Mouse (Mus musculus): ENCODE measurements around the gene Kcnn1.
"Not testable (repeated sequence)": the region's sequence is repeated elsewhere in the genome, so short reads cannot be mapped to it uniquely, and the experiment has no call there.

Kcnn1 gene

GRCm38 (mm10) chr8:70843214-70843773 is 19.8 kb downstream of the Kcnn1 start:
- DNase-seq (ENCODE audit: low read depth, low spot score), result no peak

DNA sequence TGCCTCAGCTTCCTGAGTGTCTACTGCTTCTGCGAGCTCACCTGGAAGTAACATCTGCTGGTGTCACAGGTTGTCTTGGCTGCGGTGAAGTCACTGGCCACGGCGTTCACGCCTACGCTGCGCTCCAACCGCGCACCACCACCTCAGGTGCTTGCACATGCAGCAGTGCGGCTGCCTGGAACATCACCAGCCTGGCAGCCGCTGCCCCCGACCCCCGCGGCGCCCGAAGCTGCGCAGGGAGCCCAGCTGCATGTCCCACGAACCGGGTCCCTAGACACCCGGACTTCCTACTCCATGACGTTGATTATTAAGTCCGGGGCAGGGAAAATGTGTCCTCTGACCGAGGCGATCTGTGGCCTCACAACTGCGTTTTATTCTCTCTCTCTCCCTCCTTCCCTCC is 20.6 kb downstream of the Kcnn1 start:
- no peak for DNase-seq (ENCODE audit: low read depth, low spot score)

DNA sequence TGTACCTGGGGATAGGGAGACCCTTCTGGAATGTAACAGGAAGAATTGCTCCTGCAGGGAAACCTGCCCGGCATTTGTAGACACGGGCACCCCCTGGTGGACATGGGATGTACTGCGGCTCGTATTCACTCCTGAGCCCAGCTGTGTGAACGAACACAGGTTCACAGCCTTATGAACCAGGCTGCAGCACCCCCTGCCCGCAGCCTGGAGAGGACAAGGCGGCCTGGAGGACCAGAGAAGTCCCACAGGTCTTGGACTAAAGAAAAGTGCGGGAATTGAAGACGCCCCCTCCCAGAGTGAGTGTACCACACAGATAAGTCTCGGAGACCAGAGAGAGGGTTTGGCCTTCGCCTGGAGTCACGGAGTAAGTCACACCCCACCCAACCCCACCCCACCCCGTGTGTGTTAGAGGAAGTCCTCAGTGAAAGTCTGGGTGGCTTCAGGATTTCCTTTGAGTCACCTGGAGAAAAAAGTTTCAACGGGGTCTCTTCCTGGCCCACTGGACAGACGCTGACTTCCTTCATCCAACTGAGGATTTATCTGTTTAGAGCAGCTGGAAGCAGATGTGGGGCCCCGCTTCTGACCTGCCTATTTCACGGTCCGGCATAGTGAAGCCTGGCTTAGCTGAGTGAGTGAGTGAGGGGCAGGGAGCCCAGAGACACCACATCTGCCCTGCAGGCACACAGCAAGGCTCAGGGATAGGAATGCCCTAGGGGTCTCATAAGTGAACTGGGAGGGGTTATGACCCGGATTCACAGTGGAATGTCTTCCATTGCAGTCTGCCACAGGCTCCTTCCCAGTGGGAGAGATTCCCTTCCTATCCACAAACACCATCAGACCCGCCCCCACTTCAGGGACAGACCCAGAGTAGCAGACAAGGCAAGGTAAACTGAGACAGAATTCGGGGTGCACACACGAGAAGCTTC is 21.6 kb downstream of the Kcnn1 start:
- DNase-seq (ENCODE audit: low read depth, low spot score), result peak; percentile 82

DNA sequence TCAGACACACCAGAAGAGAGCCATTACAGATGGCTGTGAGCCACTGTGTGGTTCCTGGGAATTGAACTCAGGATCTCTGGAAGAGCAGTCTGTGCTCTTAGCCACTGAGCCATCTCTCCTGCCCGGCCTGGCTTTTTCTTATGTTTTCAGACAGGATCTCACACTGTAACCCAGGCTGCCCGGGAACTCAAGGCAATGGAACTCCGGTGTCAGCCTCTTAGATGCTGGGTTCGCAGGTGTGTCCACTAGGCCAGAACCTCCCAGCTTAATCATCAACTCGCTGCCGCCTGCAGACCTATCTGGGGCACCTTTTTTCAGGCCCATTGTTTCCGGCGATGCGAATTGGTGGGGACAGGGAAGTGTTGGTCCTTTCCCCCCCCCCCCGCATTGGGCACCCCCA is 22.5 kb downstream of the Kcnn1 start:
- DNase-seq (ENCODE audit: low read depth, low spot score), result peak; percentile 18

- peak; percentile 100 for DNase-seq (ENCODE audit: low read depth, low spot score)
These were observed 23.4 kb downstream of the Kcnn1 start, which contains the start of gene Arrdc2 for GRCm38 (mm10) chr8:70839408-70840351. Gene Arrdc2, minus strand, starts transcription at chr8:70839720.

DNA sequence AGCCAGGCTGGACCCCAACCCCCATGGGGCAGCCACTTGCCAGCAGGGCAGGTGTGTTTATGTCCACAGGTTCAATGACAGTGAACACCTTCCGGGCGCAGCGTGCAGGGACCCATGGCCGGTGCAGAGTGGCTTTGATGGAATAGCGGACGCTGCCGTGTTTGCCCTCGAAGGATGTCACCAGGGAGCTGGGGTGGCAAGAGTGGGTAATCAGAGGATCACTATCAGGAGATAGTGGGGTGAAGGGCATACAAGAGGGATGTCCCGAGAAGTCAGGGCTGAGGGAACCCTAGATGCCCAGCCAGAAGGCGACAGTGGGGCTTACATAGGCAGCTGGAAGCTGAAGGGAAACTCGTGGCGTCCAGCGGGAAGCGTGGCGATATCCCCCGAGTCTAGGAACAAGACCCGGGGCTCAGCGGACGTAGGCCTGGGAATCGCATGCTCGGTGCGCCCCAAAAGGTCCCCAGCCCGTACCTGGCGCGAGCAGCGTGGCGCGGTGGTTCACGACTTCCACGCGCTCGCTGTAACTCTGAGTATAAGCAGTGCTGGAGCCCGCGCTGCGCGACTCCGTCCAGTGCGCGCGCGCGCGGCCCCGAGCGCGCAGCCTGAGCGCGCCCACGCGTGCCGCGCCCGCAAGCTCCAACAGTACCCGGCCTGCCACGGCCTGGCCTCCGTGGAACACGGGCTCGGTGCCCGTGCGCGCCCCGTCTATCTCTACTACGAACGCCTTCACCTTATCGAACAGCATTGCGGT is 24.2 kb downstream of the Kcnn1 start:
- no peak for DNase-seq (ENCODE audit: low read depth, low spot score)

DNA sequence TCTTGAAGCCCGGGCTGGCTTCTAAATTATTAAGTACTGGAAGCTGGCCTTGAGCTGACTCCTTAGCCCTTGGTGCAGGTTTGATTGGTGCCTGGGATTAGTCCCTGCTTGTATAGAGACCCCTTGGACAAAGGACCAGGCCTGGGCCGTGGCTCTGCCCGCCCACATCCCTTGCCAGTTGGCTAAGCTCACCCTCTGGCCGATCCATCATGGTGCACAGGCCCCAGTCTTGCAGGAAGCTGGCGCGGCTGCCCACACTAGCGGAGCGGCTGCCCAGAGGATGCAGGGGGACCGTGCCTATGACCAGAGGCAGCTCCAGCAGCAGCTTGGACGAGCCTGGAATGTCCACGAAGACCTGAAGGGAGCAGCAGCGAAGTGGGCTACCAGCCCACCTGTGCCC is 26.4 kb downstream of the Kcnn1 start:
- DNase-seq (ENCODE audit: low read depth, low spot score), result no peak

DNA sequence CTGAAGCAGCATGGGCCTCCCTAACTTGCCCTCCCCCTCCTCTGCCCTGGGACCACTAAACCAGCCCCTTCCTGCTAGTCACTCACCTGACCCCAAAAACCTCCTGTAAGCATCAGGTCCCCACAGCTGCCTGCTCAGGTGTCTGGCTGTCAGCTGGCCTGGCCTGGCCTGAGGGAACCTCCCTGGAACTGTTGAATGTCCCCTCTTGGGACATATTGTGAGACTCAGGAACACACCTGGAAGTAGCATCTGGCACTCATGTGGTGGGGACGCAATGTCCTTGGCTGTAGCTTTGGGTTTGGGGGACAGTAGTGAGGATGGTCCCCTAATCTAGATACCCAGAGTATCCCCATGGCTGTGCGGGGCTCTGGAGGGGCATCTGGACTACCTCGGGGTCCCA is 29.0 kb downstream of the Kcnn1 start:
- DNase-seq (ENCODE audit: low read depth, low spot score), result no peak

DNA sequence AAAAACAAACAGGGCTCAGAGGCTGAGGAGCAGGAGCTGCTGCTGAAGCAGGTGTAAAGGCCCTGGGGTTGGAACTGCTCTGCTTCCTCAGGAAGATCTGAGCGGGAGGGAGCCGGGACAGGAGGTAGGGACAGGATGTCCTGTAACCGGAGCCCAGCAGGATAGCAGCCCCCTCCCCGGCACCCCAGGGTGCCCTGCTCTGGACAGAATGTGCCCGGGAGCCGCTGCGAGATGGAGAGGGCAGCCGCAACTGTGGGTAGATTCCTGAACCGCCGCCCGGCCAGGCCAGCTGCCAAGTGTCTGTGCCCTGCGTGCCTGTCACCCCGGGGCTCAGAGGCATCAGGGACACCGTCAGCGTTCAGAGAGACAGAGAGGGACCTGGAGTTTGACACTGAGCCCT is 29.5 kb downstream of the Kcnn1 start:
- DNase-seq (ENCODE audit: low read depth, low spot score), result no peak

- peak; percentile 74 for DNase-seq (ENCODE audit: low read depth, low spot score)
These were observed 30.0 kb downstream of the Kcnn1 start for GRCm38 (mm10) chr8:70833018-70833482.

GRCm38 (mm10) chr8:70832371-70832770 is 30.7 kb downstream of the Kcnn1 start:
- no peak for DNase-seq (ENCODE audit: low read depth, low spot score)

DNA sequence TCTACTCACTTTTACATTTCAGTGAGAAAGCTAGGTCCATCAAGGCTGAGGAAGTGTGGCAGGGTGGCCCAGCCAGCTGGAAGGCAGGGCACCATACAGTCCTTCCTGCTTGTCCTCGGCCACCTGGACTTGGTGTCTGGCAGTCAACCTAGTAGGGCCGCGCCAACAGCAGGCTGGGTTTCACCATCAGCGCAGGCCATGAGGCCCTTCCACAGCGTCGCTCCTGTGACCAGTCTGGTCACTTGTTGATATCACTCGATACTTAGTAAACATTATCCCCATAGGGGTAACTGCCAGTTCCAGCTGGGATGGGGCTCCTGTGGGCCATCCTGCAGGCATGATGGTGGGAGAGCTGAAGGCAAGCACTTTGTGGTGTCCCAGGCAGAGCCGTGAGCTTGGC is 31.5 kb downstream of the Kcnn1 start:
- DNase-seq (ENCODE audit: low read depth, low spot score), result no peak

DNA sequence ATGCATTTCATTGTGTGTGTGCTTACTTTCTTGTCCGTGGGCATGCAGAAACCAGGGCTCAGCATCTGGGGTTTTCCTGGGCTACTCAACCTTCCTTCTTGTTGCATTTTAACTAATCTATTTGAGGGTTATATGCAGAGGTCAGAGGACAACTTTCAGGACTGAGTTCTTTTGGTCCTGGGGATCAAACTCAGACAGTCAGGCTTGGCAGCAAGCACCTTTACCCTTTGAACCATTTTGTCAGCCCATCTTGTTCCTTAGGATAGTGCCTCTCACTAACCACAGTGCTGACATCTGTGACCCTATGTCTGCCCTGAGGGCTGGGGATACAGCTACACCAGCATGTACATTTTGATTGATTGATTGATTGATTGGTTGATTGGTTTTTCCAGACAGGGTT is 35.3 kb downstream of the Kcnn1 start:
- DNase-seq (ENCODE audit: low read depth, low spot score), result no peak

DNA sequence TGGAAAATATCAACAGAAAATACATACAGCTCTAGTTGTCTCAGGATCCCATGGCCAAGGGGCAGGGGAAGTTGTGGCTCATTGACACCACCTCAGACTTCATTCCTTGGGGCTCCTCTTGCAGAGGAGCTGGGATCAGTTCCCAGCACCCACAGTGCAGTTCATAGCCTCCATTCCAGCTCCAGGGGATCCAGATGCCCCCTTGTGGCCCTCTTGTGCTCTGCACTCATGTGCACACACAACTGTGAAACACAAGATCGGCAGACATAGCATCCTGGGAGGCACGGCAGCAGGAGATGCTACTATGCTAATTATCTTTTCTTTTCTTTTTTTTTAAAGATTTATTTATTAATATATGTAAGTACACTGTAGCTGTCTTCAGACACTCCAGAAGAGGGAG is 36.0 kb downstream of the Kcnn1 start:
- DNase-seq (ENCODE audit: low read depth, low spot score), result no peak

DNA sequence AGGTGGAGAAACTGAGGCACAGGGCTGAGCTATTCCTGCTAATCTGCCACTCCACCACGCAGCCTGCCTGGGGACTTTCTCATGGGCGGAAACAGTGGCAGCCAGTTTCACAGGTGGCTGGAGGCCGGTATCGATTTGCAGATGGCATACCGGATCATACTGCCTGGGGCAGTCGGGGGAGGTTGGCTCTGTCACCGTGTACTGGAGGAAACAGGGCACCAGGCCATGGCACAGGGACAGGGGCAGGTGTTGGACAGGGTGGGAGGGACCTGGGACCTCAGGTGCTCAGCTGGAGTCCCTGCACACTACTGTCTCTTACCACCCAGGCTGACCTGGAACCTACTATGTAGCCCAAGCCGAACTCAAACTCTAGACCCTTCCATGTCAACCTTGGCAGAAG is 37.2 kb downstream of the Kcnn1 start:
- no peak for DNase-seq (ENCODE audit: low read depth, low spot score)

DNA sequence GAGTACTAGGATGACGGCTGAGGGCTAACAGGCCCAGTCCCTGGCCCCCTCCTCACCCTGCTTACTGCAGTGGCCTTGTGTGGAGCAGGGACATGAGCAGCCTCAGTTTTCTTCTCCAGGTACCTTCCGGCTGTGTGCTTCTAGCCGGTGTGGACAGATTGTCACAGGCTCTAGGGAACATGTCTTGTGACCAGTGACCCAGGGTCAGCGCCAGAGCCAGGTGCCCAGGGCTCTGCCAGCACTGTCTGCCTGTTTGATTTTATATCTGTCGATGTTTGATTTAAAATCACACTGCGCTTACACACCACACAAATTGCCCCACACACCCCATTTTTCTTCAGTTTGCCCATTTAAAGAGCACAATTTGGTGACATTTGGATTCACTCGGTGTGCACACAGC is 39.3 kb downstream of the Kcnn1 start:
- DNase-seq (ENCODE audit: low read depth, low spot score), result no peak

- not testable (repeated sequence) for DNase-seq (ENCODE audit: low read depth, low spot score)
These were observed 40.5 kb downstream of the Kcnn1 start for GRCm38 (mm10) chr8:70822594-70822993.

DNA sequence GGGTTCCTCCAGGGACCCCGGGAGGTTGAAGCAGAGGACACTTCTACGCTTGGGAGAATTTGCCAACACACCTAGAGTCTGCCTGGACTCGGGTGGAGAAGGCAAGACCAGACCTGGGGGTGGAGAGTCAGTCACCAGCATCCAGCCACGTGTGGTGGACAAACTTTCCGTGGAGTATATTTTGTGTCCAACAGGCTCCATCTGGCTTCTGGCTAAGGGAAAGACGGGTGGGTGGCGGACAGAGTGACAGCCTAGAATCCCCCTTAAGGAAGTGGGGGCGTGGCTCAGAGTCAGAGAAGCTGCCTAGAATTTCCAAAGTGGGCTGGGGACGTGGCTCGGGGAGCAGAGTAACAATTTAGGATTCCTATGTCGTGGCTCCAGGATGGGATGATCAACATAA is 41.1 kb downstream of the Kcnn1 start:
- DNase-seq (ENCODE audit: low read depth, low spot score), result no peak

DNA sequence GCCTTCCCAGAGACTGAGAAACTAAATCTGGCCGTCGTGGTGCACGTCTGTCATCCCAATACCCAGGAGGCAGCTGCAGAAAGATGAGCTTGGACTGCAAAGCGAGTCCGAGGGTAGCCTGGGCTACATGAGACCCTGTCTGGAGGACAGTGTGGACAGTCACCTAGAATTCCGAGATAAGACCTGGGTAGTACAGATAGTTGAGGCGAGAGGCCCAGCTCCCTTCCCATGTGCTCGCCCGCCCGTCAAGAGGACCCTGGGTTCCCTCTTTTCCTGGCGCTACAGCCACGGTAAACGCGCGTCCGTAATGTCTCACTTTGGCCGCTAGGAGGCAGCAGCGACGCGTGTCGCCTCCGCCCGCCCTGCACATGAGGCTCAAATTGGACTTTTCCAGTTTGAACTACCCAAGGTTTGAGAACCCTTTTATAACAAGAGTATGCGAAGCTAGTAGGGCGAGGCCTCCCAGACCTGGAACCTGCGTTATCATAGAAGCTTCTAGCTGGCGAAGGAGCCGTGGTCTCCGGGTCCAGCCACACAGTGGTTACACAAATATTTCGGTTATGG is 41.6 kb downstream of the Kcnn1 start:
- DNase-seq (ENCODE audit: low read depth, low spot score), result peak; percentile 72

DNA sequence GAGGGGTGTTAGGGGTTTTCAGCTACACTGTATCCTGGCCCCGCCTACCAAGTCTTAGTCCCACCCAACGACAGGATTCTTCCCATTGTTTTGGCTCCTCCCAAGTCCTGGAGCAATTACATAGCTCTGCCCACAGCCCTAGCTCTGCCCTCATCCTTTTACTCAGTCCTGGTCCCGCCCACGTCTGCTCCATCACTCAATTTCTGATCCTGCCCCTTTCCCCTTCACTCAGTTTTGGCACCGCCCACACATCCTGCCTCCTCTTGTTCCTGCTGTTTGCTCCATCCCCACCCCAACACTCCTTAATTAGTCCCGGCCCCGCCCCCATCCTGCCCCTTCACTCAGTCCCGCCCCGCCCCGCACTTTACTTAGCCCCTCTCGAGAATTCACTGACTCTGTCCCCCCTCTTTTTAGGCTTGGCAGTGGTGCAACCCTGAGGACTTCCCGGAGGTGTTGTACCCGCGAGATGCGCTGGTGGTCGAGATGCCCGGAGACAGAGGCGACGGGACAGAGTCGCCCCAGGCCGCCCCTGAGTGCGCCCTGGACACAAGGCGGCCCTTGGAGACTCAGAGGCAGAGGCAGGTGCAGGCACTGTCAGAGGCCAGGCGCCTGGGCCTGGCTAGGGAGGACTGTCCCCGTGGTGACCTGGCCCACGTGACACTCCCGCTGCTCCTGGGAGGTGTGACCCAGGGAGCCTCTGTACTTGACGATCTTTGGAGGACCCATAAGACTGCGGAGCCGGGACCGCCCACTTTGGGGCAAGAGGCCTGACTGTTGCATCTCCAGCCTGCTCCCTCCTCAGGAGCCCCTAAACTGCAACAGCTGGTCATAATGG is 42.7 kb downstream of the Kcnn1 start:
- DNase-seq (ENCODE audit: low read depth, low spot score), result no peak
